Mouse (Mus musculus): Measurements from ENCODE around the gene Map10. TPM values are rescaled to one million over a fixed set of nuclear protein-coding genes. Genes with fewer than 3 reads are reported as not detected.

Gene Map10
- 8.5 and 9.8 TPM in 2 replicates for polyA plus RNA-seq (2014; fragmentation: Nextera tagmentation; extraction: Ambion mirVana)

- Histone ChIP-seq H3K27me3 (ENCODE audit: control insufficient read depth, insufficient read depth, low read length) (no peaks in the 10 kb centered on the region), H3K4me3 (ENCODE audit: low read depth, low read length) (peak within 1 kb of the TSS; percentile 53), H3K9ac (ENCODE audit: low read length) (peak within 1 kb of the TSS; percentile 75), H3K9me3 (ENCODE audit: control insufficient read depth, low read length) (peaks cover 24% of the 10 kb centered on the region), H3K36me3 (ENCODE audit: control insufficient read depth, insufficient read depth, low read length) (peaks cover 5% of the 10 kb centered on the region), H3K4me2 (ENCODE audit: low read depth, low read length, severe bottlenecking) (peak within 1 kb of the TSS; percentile 96), H3K4me1 (replicated peaks; ENCODE audit: control insufficient read depth, insufficient read depth, low read length) (no peaks in the 10 kb centered on the region; the same call in 1 of the 2 replicates), H3K27ac (ENCODE audit: low read depth, low read length) (peak within 1 kb of the TSS; percentile 6; the same call in 1 of the 2 replicates)
- WGBS: 3% methylated on average over 62 of the region's 62 CpGs
- DNase-seq (ENCODE audit: low spot score) (peak; percentile 94), ATAC-seq (replicated peaks; ENCODE audit: low FRiP score) (peak; percentile 92)
Measured at GRCm38 (mm10) chr8:125669700-125670195, at the start of gene Map10. Map10 (plus strand) TSS chr8:125669818.

- Histone ChIP-seq H3K9me3 (ENCODE audit: control insufficient read depth, low read length) (no peaks in the 10 kb centered on the region), H3K9ac (ENCODE audit: low read length) (no peak overlapping the region), H3K27ac (ENCODE audit: low read depth, low read length) (no peak overlapping the region), H3K27me3 (ENCODE audit: control insufficient read depth, insufficient read depth, low read length) (no peaks in the 10 kb centered on the region), H3K4me1 (replicated peaks; ENCODE audit: control insufficient read depth, insufficient read depth, low read length) (no peaks in the 10 kb centered on the region), H3K4me2 (ENCODE audit: low read depth, low read length, severe bottlenecking) (no peak overlapping the region), H3K36me3 (ENCODE audit: control insufficient read depth, insufficient read depth, low read length) (no peaks in the 10 kb centered on the region), H3K4me3 (ENCODE audit: low read depth, low read length) (no peak overlapping the region)
- no peak for ATAC-seq (replicated peaks; ENCODE audit: low FRiP score)
- DNase-seq (ENCODE audit: low spot score): no peak
- 89% methylated on average over 4 of the region's 4 CpGs for WGBS
Measured at GRCm38 (mm10) chr8:125620301-125620700, 49.3 kb upstream of the Map10 start.

- Histone ChIP-seq H3K9ac (ENCODE audit: low read length) (no peak overlapping the region), H3K27ac (ENCODE audit: low read depth, low read length) (no peak overlapping the region), H3K4me2 (ENCODE audit: low read depth, low read length, severe bottlenecking) (no peak overlapping the region), H3K36me3 (ENCODE audit: control insufficient read depth, insufficient read depth, low read length) (no peaks in the 10 kb centered on the region), H3K4me1 (replicated peaks; ENCODE audit: control insufficient read depth, insufficient read depth, low read length) (no peaks in the 10 kb centered on the region), H3K9me3 (ENCODE audit: control insufficient read depth, low read length) (no peaks in the 10 kb centered on the region), H3K27me3 (ENCODE audit: control insufficient read depth, insufficient read depth, low read length) (no peaks in the 10 kb centered on the region), H3K4me3 (ENCODE audit: low read depth, low read length) (no peak overlapping the region)
- ATAC-seq (replicated peaks; ENCODE audit: low FRiP score) (no peak), DNase-seq (ENCODE audit: low spot score) (no peak)
- 88% methylated on average over 8 of the region's 8 CpGs for WGBS
Measured at GRCm38 (mm10) chr8:125624287-125624686, 45.3 kb upstream of the Map10 start.

GRCm38 (mm10) chr8:125626381-125626780 lies 43.2 kb upstream of the Map10 start:
- 78% methylated on average over 8 of the region's 8 CpGs for WGBS
- H3K9me3 ChIP-seq (ENCODE audit: control insufficient read depth, low read length): no peaks in the 10 kb centered on the region
- H3K4me3 ChIP-seq (ENCODE audit: low read depth, low read length): no peak overlapping the region
- H3K4me1 ChIP-seq (replicated peaks; ENCODE audit: control insufficient read depth, insufficient read depth, low read length): no peaks in the 10 kb centered on the region
- no peak for DNase-seq (ENCODE audit: low spot score)
- no peaks in the 10 kb centered on the region for H3K36me3 ChIP-seq (ENCODE audit: control insufficient read depth, insufficient read depth, low read length)
- no peak overlapping the region for H3K9ac ChIP-seq (ENCODE audit: low read length)
- H3K4me2 ChIP-seq (ENCODE audit: low read depth, low read length, severe bottlenecking): no peak overlapping the region
- H3K27ac ChIP-seq (ENCODE audit: low read depth, low read length): no peak overlapping the region
- ATAC-seq (replicated peaks; ENCODE audit: low FRiP score): no peak
- H3K27me3 ChIP-seq (ENCODE audit: control insufficient read depth, insufficient read depth, low read length): no peaks in the 10 kb centered on the region

GRCm38 (mm10) chr8:125628834-125629233 lies 40.8 kb upstream of the Map10 start:
- no peak for ATAC-seq (replicated peaks; ENCODE audit: low FRiP score)
- 97% methylated on average over 1 of the region's 1 CpGs for WGBS

GRCm38 (mm10) chr8:125638411-125639058 lies 31.1 kb upstream of the Map10 start:
- no peaks in the 10 kb centered on the region for H3K4me1 ChIP-seq (replicated peaks; ENCODE audit: control insufficient read depth, insufficient read depth, low read length)
- 82% methylated on average over 6 of the region's 6 CpGs for WGBS
- no peak overlapping the region for H3K4me2 ChIP-seq (ENCODE audit: low read depth, low read length, severe bottlenecking)
- ATAC-seq (replicated peaks; ENCODE audit: low FRiP score) (no peak), DNase-seq (ENCODE audit: low spot score) (no peak)
- no peaks in the 10 kb centered on the region for H3K27me3 ChIP-seq (ENCODE audit: control insufficient read depth, insufficient read depth, low read length)
- H3K36me3 ChIP-seq (ENCODE audit: control insufficient read depth, insufficient read depth, low read length): no peaks in the 10 kb centered on the region
- H3K9me3 ChIP-seq (ENCODE audit: control insufficient read depth, low read length): no peaks in the 10 kb centered on the region
- no peak overlapping the region for H3K4me3 ChIP-seq (ENCODE audit: low read depth, low read length)
- H3K9ac ChIP-seq (ENCODE audit: low read length): no peak overlapping the region
- H3K27ac ChIP-seq (ENCODE audit: low read depth, low read length): no peak overlapping the region

More at GRCm38 (mm10) chr8:125628834-125629233, 40.8 kb upstream of the Map10 start:
- no peaks in the 10 kb centered on the region for H3K4me1 ChIP-seq (replicated peaks; ENCODE audit: control insufficient read depth, insufficient read depth, low read length)
- no peak overlapping the region for H3K4me2 ChIP-seq (ENCODE audit: low read depth, low read length, severe bottlenecking)
- H3K9me3 ChIP-seq (ENCODE audit: control insufficient read depth, low read length): no peaks in the 10 kb centered on the region
- H3K4me3 ChIP-seq (ENCODE audit: low read depth, low read length): no peak overlapping the region
- H3K27ac ChIP-seq (ENCODE audit: low read depth, low read length): no peak overlapping the region
- H3K9ac ChIP-seq (ENCODE audit: low read length): no peak overlapping the region
- no peaks in the 10 kb centered on the region for H3K27me3 ChIP-seq (ENCODE audit: control insufficient read depth, insufficient read depth, low read length)
- no peaks in the 10 kb centered on the region for H3K36me3 ChIP-seq (ENCODE audit: control insufficient read depth, insufficient read depth, low read length)
- no peak for DNase-seq (ENCODE audit: low spot score)

GRCm38 (mm10) chr8:125639631-125640030 lies 30.0 kb upstream of the Map10 start:
- Histone ChIP-seq H3K36me3 (ENCODE audit: control insufficient read depth, insufficient read depth, low read length) (no peaks in the 10 kb centered on the region), H3K9ac (ENCODE audit: low read length) (no peak overlapping the region), H3K4me2 (ENCODE audit: low read depth, low read length, severe bottlenecking) (no peak overlapping the region), H3K9me3 (ENCODE audit: control insufficient read depth, low read length) (no peaks in the 10 kb centered on the region), H3K27ac (ENCODE audit: low read depth, low read length) (no peak overlapping the region), H3K4me3 (ENCODE audit: low read depth, low read length) (no peak overlapping the region), H3K4me1 (replicated peaks; ENCODE audit: control insufficient read depth, insufficient read depth, low read length) (no peaks in the 10 kb centered on the region), H3K27me3 (ENCODE audit: control insufficient read depth, insufficient read depth, low read length) (no peaks in the 10 kb centered on the region)
- DNase-seq (ENCODE audit: low spot score) (no peak), ATAC-seq (replicated peaks; ENCODE audit: low FRiP score) (no peak)
- 85% methylated on average over 2 of the region's 2 CpGs for WGBS

GRCm38 (mm10) chr8:125640766-125641165 lies 28.9 kb upstream of the Map10 start:
- no peak overlapping the region for H3K4me2 ChIP-seq (ENCODE audit: low read depth, low read length, severe bottlenecking)
- WGBS: 84% methylated on average over 5 of the region's 5 CpGs
- no peak for DNase-seq (ENCODE audit: low spot score)
- H3K9ac ChIP-seq (ENCODE audit: low read length): no peak overlapping the region
- H3K4me1 ChIP-seq (replicated peaks; ENCODE audit: control insufficient read depth, insufficient read depth, low read length): no peaks in the 10 kb centered on the region
- no peaks in the 10 kb centered on the region for H3K9me3 ChIP-seq (ENCODE audit: control insufficient read depth, low read length)
- H3K4me3 ChIP-seq (ENCODE audit: low read depth, low read length): no peak overlapping the region
- no peaks in the 10 kb centered on the region for H3K27me3 ChIP-seq (ENCODE audit: control insufficient read depth, insufficient read depth, low read length)
- no peak for ATAC-seq (replicated peaks; ENCODE audit: low FRiP score)
- no peaks in the 10 kb centered on the region for H3K36me3 ChIP-seq (ENCODE audit: control insufficient read depth, insufficient read depth, low read length)
- no peak overlapping the region for H3K27ac ChIP-seq (ENCODE audit: low read depth, low read length)

GRCm38 (mm10) chr8:125641808-125642207 lies 27.8 kb upstream of the Map10 start:
- no peaks in the 10 kb centered on the region for H3K9me3 ChIP-seq (ENCODE audit: control insufficient read depth, low read length)
- no peak for ATAC-seq (replicated peaks; ENCODE audit: low FRiP score)
- H3K9ac ChIP-seq (ENCODE audit: low read length): no peak overlapping the region
- H3K4me3 ChIP-seq (ENCODE audit: low read depth, low read length): no peak overlapping the region
- 79% methylated on average over 6 of the region's 6 CpGs for WGBS
- H3K4me2 ChIP-seq (ENCODE audit: low read depth, low read length, severe bottlenecking): no peak overlapping the region
- H3K4me1 ChIP-seq (replicated peaks; ENCODE audit: control insufficient read depth, insufficient read depth, low read length): no peaks in the 10 kb centered on the region
- no peaks in the 10 kb centered on the region for H3K27me3 ChIP-seq (ENCODE audit: control insufficient read depth, insufficient read depth, low read length)
- no peak for DNase-seq (ENCODE audit: low spot score)
- H3K36me3 ChIP-seq (ENCODE audit: control insufficient read depth, insufficient read depth, low read length): no peaks in the 10 kb centered on the region
- no peak overlapping the region for H3K27ac ChIP-seq (ENCODE audit: low read depth, low read length)
